Mouse (Mus musculus) heart, embryonic 12.5 days (tissue): ENCODE data around the gene Sesn1. TPM values are rescaled to one million over a fixed set of nuclear protein-coding genes. Genes with fewer than 3 reads are reported as not detected.

Experiments used
- ATAC-seq: fragments of 200-750 bp; cut with Nextera tagmentation; 2 replicates; pipeline ENCODE4 v1.8.0; 2017; ENCODE audit warnings: moderate TSS enrichment, moderate library complexity; ENCODE audit not compliant: insufficient number of reproducible peaks, low FRiP score
- H3K27ac ChIP-seq: fragments of 300-500 bp; sonication (generic); 2 replicates; pipeline ENCODE4 v1.5.1; 2016; ENCODE audit warnings: mild to moderate bottlenecking, moderate library complexity; ENCODE audit not compliant: poor library complexity, severe bottlenecking
- H3K27me3 ChIP-seq: fragments of 300-500 bp; sonication (generic); replicated peaks from 2 replicates; pipeline ENCODE4 v1.6.1; 2016; ENCODE audit warnings: mild to moderate bottlenecking, moderate library complexity
- H3K36me3 ChIP-seq: fragments of 300-500 bp; sonication (generic); 2 replicates; pipeline ENCODE4 v1.6.1; 2016; ENCODE audit warnings: mild to moderate bottlenecking, moderate library complexity
- H3K4me1 ChIP-seq: fragments of 300-500 bp; sonication (generic); replicated peaks from 2 replicates; pipeline ENCODE4 v1.6.1; 2016; ENCODE audit warnings: mild to moderate bottlenecking
- H3K4me2 ChIP-seq: fragments of 300-500 bp; sonication (generic); 2 replicates; pipeline ENCODE4 v1.6.1; 2016; ENCODE audit warnings: mild to moderate bottlenecking, moderate library complexity
- H3K4me3 ChIP-seq: fragments of 300-500 bp; sonication (generic); 2 replicates; pipeline ENCODE4 v1.5.1; 2016; ENCODE audit warnings: mild to moderate bottlenecking
- H3K9ac ChIP-seq: fragments of 300-500 bp; sonication (generic); 2 replicates; pipeline ENCODE4 v1.6.1; 2016; ENCODE audit warnings: mild to moderate bottlenecking, moderate library complexity
- H3K9me3 ChIP-seq: fragments of 300-500 bp; sonication (generic); replicated peaks from 2 replicates; pipeline ENCODE4 v1.6.1; 2016; ENCODE audit warnings: mild to moderate bottlenecking, moderate library complexity
- WGBS: fragments of 180-500 bp; shearing (Covaris S2); methylation state at CpG from one replicate; pipeline ENCODE4 v1.1.7; 2016; 5-methylcytosine and 5-hydroxymethylcytosine counted together
- polyA plus RNA-seq: library from polyadenylated mRNA; unstranded; fragments of >200 nt; fragmentation: Nextera tagmentation; extraction: Ambion mirVana; gene quantifications from 2 replicates; pipeline ENCODE4 v1.2.1, GENCODE M21; 2016

Sesn1 gene
- polyA plus RNA-seq, 1 experiment from 2014 or later, result 27.8 TPM

DNA sequence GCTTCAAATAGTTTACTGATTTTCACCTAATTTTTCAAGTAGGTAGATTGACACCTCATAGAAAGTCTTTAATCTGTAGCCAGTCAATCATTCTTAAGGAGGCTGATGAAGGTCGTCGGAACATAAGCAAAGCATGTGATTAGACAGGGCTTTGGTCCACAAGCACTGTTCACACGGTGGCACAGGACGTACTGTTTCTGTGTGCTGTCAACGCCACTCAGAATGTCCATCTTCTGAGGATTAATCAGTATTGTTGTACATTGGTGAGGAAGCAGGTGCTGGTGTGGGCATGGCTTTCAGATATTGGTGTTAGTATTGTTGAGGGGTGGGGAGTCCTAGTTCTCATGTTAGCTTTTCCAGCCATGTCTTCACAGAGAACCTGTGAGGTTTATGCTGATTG is 79.8 kb downstream of the Sesn1 start:
- WGBS, result 42% methylated on average over 5 of the region's 5 CpGs
- ATAC-seq, result no peak
- Histone ChIP-seq H3K9me3 (no peaks in the 10 kb centered on the region), H3K4me3 (no peak overlapping the region), H3K27me3 (no peaks in the 10 kb centered on the region), H3K4me2 (peak overlapping the region; percentile 26), H3K4me1 (peaks cover 30% of the 10 kb centered on the region), H3K9ac (no peak overlapping the region), H3K27ac (no peak overlapping the region), H3K36me3 (no peaks in the 10 kb centered on the region)

DNA sequence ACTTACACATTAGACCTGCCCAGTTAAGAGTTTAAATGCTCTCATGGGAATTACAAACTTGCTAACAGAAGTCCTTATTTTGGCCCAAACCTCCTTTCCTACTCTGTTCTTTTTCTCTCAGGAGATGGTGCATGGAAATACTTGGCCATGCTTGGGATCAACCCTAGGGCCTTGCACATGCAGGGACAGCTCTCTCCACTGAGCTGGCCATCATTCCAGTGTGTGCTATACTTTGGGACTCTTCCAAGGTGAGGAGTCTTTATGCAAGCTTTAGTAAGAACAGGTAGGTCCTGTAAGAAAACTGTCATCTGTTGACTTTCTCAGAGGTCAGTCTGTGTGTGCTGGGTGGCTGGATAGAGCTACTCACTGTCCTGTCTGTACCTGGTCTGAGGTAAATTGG is 80.8 kb downstream of the Sesn1 start:
- Histone ChIP-seq H3K4me2 (no peak overlapping the region), H3K9me3 (no peaks in the 10 kb centered on the region), H3K4me1 (peaks cover 32% of the 10 kb centered on the region), H3K4me3 (no peak overlapping the region), H3K9ac (no peak overlapping the region), H3K27ac (no peak overlapping the region), H3K36me3 (no peaks in the 10 kb centered on the region), H3K27me3 (no peaks in the 10 kb centered on the region)
- no peak for ATAC-seq

DNA sequence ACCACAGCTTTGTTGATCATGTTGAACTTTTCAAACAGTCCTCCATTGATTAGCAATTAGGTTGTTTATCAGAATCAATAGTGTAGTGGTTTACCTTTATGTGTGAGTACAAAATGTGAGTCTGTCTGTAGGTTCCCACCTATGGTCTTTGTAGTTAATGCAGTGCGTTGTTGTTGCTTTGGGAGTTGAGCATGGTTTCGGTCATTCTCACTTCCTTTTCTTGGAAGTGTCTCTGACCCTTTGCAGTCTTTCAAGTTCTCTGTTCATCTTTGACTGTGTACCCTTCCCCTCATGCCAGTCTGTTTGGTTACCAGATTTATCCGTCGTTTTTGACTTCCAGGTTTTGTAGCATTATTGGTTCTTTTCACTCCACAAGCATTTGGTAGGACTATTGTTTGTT is 81.6 kb downstream of the Sesn1 start:
- no peaks in the 10 kb centered on the region for H3K9me3 ChIP-seq
- H3K4me2 ChIP-seq, result no peak overlapping the region
- H3K27me3 ChIP-seq, result no peaks in the 10 kb centered on the region
- H3K27ac ChIP-seq, result no peak overlapping the region
- peaks cover 5% of the 10 kb centered on the region for H3K36me3 ChIP-seq
- peaks cover 32% of the 10 kb centered on the region for H3K4me1 ChIP-seq
- H3K4me3 ChIP-seq, result no peak overlapping the region
- WGBS, result 82% methylated on average over 4 of the region's 4 CpGs
- no peak for ATAC-seq
- no peak overlapping the region for H3K9ac ChIP-seq

DNA sequence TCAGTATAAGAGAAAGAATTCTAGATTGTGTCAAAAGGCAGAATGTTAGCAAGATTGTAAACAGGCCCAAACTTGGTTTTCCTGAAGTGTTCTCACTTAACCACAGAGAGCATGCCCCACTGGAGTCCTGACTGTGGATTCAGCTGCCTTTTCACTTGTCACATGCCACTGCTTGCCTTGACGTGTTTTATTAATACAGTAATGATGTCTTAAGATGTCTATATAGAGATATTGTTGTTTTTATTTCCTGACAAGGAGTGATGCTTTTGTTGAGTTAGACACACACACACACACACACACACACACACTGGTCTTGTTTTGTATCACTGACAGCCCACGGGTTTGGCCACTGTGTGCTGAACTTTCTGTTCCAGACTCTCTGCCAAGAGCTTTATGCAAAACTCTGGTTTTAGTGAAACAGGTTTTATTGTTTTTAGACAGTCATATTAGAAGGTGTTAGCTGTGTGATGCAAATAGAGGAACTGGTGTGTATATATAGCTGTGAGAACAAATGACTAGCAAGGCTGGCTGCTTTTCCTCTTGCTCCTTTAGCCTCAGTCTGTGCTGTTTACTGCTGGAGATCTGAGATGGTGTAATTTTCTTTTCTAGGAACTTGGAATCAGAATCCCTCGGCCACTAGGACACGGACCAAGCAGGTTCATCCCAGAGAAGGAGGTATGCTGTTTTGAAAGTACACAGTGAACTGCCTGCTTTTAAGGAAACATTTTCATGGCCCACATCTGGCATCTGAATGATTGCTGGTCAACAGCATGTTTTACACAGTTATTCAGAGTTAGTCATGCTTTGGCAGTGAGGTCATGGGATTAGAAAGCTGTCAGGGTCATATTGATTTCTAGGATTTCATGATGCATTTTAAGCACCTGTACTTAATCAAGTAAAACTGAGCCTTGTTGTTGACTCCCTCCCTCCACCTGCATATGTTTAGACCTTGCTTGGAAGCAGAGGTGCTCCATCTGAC is 84.0 kb downstream of the Sesn1 start:
- Histone ChIP-seq H3K4me2 (no peak overlapping the region), H3K4me3 (no peak overlapping the region), H3K4me1 (peaks cover 26% of the 10 kb centered on the region), H3K27me3 (no peaks in the 10 kb centered on the region), H3K36me3 (peaks cover 15% of the 10 kb centered on the region), H3K9ac (no peak overlapping the region), H3K9me3 (no peaks in the 10 kb centered on the region), H3K27ac (peak overlapping the region; percentile 53; the same call in 1 of the 2 replicates)
- 39% methylated on average over 4 of the region's 4 CpGs for WGBS
- no peak for ATAC-seq

DNA sequence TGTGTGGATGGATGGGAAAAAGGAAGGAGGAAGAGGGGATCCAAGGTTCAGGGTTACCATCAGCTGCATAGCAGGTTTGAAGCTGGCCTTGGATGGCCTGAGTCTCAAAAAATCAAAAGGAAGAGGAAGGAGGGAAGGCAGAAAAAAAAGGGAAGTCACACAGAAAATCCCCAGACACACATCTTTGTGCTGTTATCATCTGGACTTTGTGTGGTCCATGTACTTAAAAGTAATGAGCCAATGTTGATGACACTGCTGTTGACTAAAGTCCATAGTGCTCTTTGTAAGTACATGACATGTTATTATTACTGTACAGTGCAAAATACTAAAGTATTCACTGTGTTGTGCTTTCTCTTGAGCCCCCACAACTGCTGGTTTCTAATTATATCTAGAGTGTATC is 86.7 kb downstream of the Sesn1 start:
- no peak overlapping the region for H3K4me2 ChIP-seq
- H3K9me3 ChIP-seq, result no peaks in the 10 kb centered on the region
- H3K27me3 ChIP-seq, result no peaks in the 10 kb centered on the region
- no peak overlapping the region for H3K9ac ChIP-seq
- H3K4me1 ChIP-seq, result peaks cover 19% of the 10 kb centered on the region
- no peak for ATAC-seq
- no peak overlapping the region for H3K4me3 ChIP-seq
- no peak overlapping the region for H3K27ac ChIP-seq
- peaks cover 22% of the 10 kb centered on the region for H3K36me3 ChIP-seq

DNA sequence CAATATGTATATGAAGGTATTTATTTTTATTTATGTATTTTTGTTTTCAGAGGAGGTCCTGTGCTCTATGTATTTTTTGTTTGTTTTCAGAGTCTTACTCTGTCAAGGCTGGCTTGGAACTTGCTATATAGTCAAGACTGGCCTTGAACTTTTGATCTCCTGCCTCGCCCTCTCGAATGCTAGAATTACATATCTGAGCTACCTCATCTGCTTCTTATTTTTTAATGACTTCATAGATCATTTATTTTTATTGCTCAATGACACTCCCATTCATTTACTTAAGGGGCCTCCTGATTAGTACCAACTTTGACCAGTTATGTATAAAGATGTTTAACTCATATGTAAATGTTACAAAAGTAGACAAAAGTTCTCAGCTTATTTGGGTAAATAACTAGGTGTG is 87.1 kb downstream of the Sesn1 start:
- WGBS, result 90% methylated on average over 2 of the region's 2 CpGs
- no peaks in the 10 kb centered on the region for H3K27me3 ChIP-seq
- no peak for ATAC-seq

DNA sequence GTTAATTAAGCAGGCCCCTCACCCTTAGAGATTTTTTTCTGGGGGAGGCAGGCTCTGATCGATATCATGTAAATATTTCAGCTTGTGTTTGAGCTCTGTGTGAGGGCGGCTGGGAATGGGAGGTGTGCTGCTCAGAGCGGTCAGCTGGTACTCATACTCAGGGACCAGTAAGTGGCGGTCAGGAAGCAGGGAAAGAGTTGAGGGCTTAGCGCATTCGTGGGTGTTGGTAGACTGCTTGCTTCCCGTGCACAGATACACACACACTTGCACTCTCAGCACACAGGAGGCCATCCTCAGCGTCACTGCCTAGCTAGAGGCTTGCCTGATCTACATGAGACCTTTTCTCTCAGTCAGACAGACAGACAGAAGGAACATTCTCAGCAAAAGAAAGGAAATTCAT is 91.7 kb downstream of the Sesn1 start:
- H3K9ac ChIP-seq, result no peak overlapping the region
- H3K27ac ChIP-seq, result no peak overlapping the region
- peaks cover 52% of the 10 kb centered on the region for H3K36me3 ChIP-seq
- no peaks in the 10 kb centered on the region for H3K4me1 ChIP-seq
- no peaks in the 10 kb centered on the region for H3K9me3 ChIP-seq
- no peaks in the 10 kb centered on the region for H3K27me3 ChIP-seq
- no peak overlapping the region for H3K4me3 ChIP-seq
- ATAC-seq, result no peak
- 86% methylated on average over 8 of the region's 8 CpGs for WGBS
- no peak overlapping the region for H3K4me2 ChIP-seq

More for the DNA sequence above, 87.1 kb downstream of the Sesn1 start:
- Histone ChIP-seq H3K4me2 (no peak overlapping the region), H3K4me3 (no peak overlapping the region), H3K36me3 (peaks cover 22% of the 10 kb centered on the region), H3K4me1 (peaks cover 19% of the 10 kb centered on the region), H3K27ac (no peak overlapping the region), H3K9me3 (no peaks in the 10 kb centered on the region), H3K9ac (no peak overlapping the region)

DNA sequence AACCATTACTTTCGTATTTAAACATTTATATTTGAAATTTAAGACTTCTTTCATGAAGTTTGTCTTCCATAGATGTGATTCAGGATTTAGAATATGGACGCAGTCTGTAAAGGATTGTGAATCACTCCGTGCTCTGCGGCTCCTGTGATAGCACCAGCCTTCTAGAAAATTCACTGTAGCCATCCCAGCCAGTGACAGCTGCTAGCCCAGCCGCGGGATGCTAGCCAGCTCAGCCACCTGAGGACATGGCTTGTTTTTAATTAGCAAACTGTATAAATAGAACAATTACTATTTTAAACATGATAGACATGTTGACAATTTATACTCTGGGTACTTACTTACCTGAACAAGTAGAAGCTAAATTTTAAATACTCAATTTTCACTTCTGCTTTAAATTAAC is 92.1 kb downstream of the Sesn1 start:
- Histone ChIP-seq H3K4me1 (no peaks in the 10 kb centered on the region), H3K9ac (no peak overlapping the region), H3K36me3 (peaks cover 56% of the 10 kb centered on the region), H3K9me3 (no peaks in the 10 kb centered on the region), H3K27me3 (no peaks in the 10 kb centered on the region), H3K4me2 (no peak overlapping the region), H3K27ac (no peak overlapping the region), H3K4me3 (no peak overlapping the region)
- ATAC-seq, result no peak
- 96% methylated on average over 6 of the region's 6 CpGs for WGBS

DNA sequence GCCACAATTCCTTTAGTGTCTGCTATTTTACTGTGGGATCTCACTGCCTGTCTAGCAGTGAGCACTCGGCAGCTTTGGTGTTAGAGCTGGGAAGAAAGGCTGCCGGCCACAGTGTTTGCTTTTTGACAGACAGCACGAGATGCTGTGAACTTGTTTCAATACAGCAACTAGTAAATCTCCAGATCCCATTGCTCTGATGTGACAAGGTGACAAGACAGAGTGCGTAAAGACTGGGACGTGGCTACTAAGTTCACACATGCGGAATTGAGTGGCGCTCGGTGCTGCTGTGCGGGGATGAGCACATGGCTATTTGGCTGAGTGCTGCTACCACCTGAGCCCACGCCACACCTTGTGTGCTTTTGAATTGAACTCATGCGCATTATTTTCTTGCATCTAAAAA is 97.7 kb downstream of the Sesn1 start:
- no peak for ATAC-seq
- no peak overlapping the region for H3K9ac ChIP-seq
- 87% methylated on average over 11 of the region's 11 CpGs for WGBS
- H3K9me3 ChIP-seq, result no peaks in the 10 kb centered on the region
- no peaks in the 10 kb centered on the region for H3K27me3 ChIP-seq
- peaks cover 53% of the 10 kb centered on the region for H3K36me3 ChIP-seq
- H3K4me3 ChIP-seq, result no peak overlapping the region
- no peak overlapping the region for H3K4me2 ChIP-seq
- H3K4me1 ChIP-seq, result no peaks in the 10 kb centered on the region
- H3K27ac ChIP-seq, result no peak overlapping the region

DNA sequence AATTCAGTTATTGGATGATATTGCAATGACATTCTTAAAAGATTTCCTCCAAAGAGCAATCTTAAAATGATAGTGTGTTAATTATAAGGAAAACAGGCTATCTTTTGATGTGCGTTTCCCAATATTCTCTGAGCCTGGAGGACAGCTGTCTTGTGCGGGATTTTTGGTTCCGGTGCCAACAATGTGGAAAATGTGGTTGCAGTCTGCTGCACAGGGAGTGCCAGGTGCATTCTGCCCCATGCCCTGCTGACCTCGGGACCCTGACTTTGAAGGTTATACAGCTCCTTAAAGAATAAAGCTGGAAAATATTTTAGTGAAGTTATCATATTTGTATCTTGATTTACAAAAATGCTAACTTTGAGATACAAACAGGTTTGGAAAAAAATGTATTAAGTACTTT is 98.2 kb downstream of the Sesn1 start:
- no peaks in the 10 kb centered on the region for H3K27me3 ChIP-seq
- 92% methylated on average over 4 of the region's 4 CpGs for WGBS
- no peak overlapping the region for H3K4me3 ChIP-seq
- no peaks in the 10 kb centered on the region for H3K4me1 ChIP-seq
- H3K27ac ChIP-seq, result no peak overlapping the region
- ATAC-seq, result no peak
- no peaks in the 10 kb centered on the region for H3K9me3 ChIP-seq
- H3K4me2 ChIP-seq, result no peak overlapping the region
- no peak overlapping the region for H3K9ac ChIP-seq
- peaks cover 49% of the 10 kb centered on the region for H3K36me3 ChIP-seq

DNA sequence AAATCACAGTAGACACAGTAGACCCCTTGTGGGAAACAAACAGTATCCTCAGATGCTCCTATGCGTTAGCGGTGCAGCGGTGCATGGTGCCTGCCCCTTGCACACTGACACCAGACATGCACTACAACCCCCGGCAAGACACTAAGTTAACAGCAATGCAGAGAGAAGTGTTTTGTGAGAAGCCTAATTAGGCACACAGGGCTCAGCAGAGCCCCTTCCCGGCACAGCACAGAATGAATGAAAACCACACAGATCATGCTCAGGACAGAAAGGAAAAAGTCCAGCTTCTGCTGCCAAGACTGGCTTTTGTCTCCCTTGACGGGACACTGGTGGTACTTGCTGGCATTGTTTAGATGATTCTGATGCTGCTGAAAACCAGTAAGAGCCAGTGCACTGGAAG is 99.2 kb downstream of the Sesn1 start:
- H3K36me3 ChIP-seq, result peaks cover 41% of the 10 kb centered on the region
- H3K9ac ChIP-seq, result no peak overlapping the region
- no peak overlapping the region for H3K27ac ChIP-seq
- no peaks in the 10 kb centered on the region for H3K27me3 ChIP-seq
- H3K4me3 ChIP-seq, result no peak overlapping the region
- H3K4me1 ChIP-seq, result no peaks in the 10 kb centered on the region
- no peak for ATAC-seq
- H3K4me2 ChIP-seq, result no peak overlapping the region
- WGBS, result 79% methylated on average over 6 of the region's 6 CpGs
- no peaks in the 10 kb centered on the region for H3K9me3 ChIP-seq
